Comparison of ENCODE assay signal across 8 mouse cellular contexts in the genomic region with DNA sequence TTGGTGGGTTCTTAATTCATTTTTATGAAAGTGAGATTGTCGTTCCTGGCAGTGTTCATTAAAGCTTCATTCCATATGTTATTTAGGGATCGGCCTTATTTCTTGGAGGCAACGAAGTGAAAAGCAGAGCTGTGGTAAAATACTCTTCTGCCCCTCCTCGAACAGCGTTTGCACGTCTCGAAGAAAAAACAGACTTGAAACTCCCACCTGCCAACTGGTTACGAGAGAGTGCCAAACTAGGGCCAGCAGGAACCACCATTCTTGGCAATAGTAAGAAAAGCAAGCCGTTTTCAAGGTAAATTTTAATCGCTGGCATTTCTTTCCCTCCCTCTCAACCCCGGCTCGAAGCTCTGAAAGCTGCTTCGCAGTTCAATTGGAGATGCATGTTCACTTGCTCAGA. TPM values are rescaled to one million over a fixed set of nuclear protein-coding genes. Genes with fewer than 3 reads are reported as not detected.
A peak's percentile ranks its signal among the peaks of the same experiment; 100 is the strongest.
DNase-seq lines count a peak whose midpoint lies in the region; ATAC-seq and TF ChIP-seq lines count a peak whose summit lies in the region.

No protein-coding gene starts in this region.

- H3K9ac ChIP-seq in lung, embryonic 15.5 days: no peak overlapping the region
- H3K9ac ChIP-seq in forebrain, embryonic 13.5 days: no peak overlapping the region
- H3K9ac ChIP-seq in neural tube, embryonic 13.5 days: peak overlapping the region; percentile 86; the same call in 1 of the 2 replicates

- peak overlapping the region; percentile 92 for H3K4me3 ChIP-seq in lung, embryonic 15.5 days
- H3K4me3 ChIP-seq in forebrain, embryonic 13.5 days: peak overlapping the region; percentile 91
- H3K4me3 ChIP-seq in neural tube, embryonic 13.5 days: peak overlapping the region; percentile 67; the same call in 1 of the 2 replicates
- no peak overlapping the region for H3K4me3 ChIP-seq in thymus, adult 2 months (ENCODE audit: control insufficient read depth, insufficient read depth, low read length)

- H3K9me3 ChIP-seq in lung, embryonic 15.5 days: no peaks in the 10 kb centered on the region
- no peaks in the 10 kb centered on the region for H3K9me3 ChIP-seq in forebrain, embryonic 13.5 days (replicated peaks)
- H3K9me3 ChIP-seq in neural tube, embryonic 13.5 days: no peaks in the 10 kb centered on the region

- no peak overlapping the region for H3K27ac ChIP-seq in lung, embryonic 15.5 days
- H3K27ac ChIP-seq in forebrain, embryonic 13.5 days: no peak overlapping the region
- H3K27ac ChIP-seq in neural tube, embryonic 13.5 days (replicated peaks): no peak overlapping the region
- no peak overlapping the region for H3K27ac ChIP-seq in thymus, adult 2 months (ENCODE audit: control insufficient read depth, insufficient read depth, low read length)

- no peak for TF ChIP-seq POLR2A in thymus, adult 2 months (IDR thresholded peaks at IDR 0.05; ENCODE audit: control insufficient read depth, extremely low read depth, insufficient read depth, low read length, poor library complexity)

- TF ChIP-seq CTCF in thymus, adult 2 months (IDR thresholded peaks at IDR 0.05; ENCODE audit: borderline replicate concordance, control insufficient read depth, extremely low read depth, insufficient read depth, low read length, poor library complexity): no peak

- peaks cover 36% of the 10 kb centered on the region for H3K36me3 ChIP-seq in lung, embryonic 15.5 days
- peaks cover 32% of the 10 kb centered on the region for H3K36me3 ChIP-seq in forebrain, embryonic 13.5 days (ENCODE audit: poor library complexity, severe bottlenecking)
- peaks cover 41% of the 10 kb centered on the region for H3K36me3 ChIP-seq in neural tube, embryonic 13.5 days
- H3K36me3 ChIP-seq in thymus, adult 2 months (ENCODE audit: control insufficient read depth, insufficient read depth, low read length): peaks cover 29% of the 10 kb centered on the region

- peaks cover 11% of the 10 kb centered on the region for H3K4me1 ChIP-seq in lung, embryonic 15.5 days
- H3K4me1 ChIP-seq in forebrain, embryonic 13.5 days: peaks cover 14% of the 10 kb centered on the region
- H3K4me1 ChIP-seq in neural tube, embryonic 13.5 days (replicated peaks): peaks cover 15% of the 10 kb centered on the region
- peaks cover 6% of the 10 kb centered on the region for H3K4me1 ChIP-seq in thymus, adult 2 months (replicated peaks; ENCODE audit: control insufficient read depth, insufficient read depth, low read length)

- no peak for ATAC-seq in lung, embryonic 15.5 days (ENCODE audit: borderline replicate concordance, extremely low read depth, low FRiP score, low TSS enrichment)
- ATAC-seq in forebrain, embryonic 13.5 days: no peak
- no peak for ATAC-seq in neural tube, embryonic 13.5 days (ENCODE audit: low read depth)

- no peak for DNase-seq in lung, postnatal 14 days
- DNase-seq in layer of hippocampus, postnatal 10 days (ENCODE audit: low spot score in 2 of 2): peak; percentile 22 to 34
- DNase-seq in natural killer cell, adult 2 months (ENCODE audit: low spot score in 2 of 2): no peak
- DNase-seq in adrenal gland, postnatal 25 days: no peak
- DNase-seq in thymus, adult 2 months: no peak

- H3K27me3 ChIP-seq in lung, embryonic 15.5 days: no peaks in the 10 kb centered on the region
- H3K27me3 ChIP-seq in forebrain, embryonic 13.5 days: no peaks in the 10 kb centered on the region
- no peaks in the 10 kb centered on the region for H3K27me3 ChIP-seq in neural tube, embryonic 13.5 days
- no peaks in the 10 kb centered on the region for H3K27me3 ChIP-seq in thymus, adult 2 months (ENCODE audit: control insufficient read depth, insufficient read depth, low read length)

- 85% methylated on average over 13 of the region's 13 CpGs for WGBS in lung, embryonic 15.5 days
- WGBS in forebrain, embryonic 13.5 days: 88% methylated on average over 13 of the region's 13 CpGs
- WGBS in neural tube, embryonic 13.5 days: 90% methylated on average over 13 of the region's 13 CpGs
- 95% methylated on average over 13 of the region's 13 CpGs for WGBS in thymus, adult 2 months

- peak overlapping the region; percentile 71 for H3K4me2 ChIP-seq in lung, embryonic 15.5 days
- peak overlapping the region; percentile 97 for H3K4me2 ChIP-seq in forebrain, embryonic 13.5 days
- peak overlapping the region; percentile 95 for H3K4me2 ChIP-seq in neural tube, embryonic 13.5 days

RNA-seq across cellular contexts. Expression of a gene that starts 1.5 kb away (rescaled TPM):
- polyA plus RNA-seq in lung, embryonic 15.5 days (2015; fragmentation: Nextera tagmentation; extraction: Ambion mirVana): 18.6 and 18.9 TPM in 2 replicates
- 22.4 and 25.3 TPM in 2 replicates for polyA plus RNA-seq in forebrain, embryonic 13.5 days (2015; fragmentation: Nextera tagmentation; extraction: Ambion mirVana)
- total RNA-seq in layer of hippocampus, postnatal 10 days (2021): 10 to 100 TPM; 29.9 to 35.9 TPM
- polyA plus RNA-seq in neural tube, embryonic 13.5 days (2015; fragmentation: Nextera tagmentation; extraction: Ambion mirVana): 16.5 and 20.4 TPM in 2 replicates
- total RNA-seq in adrenal gland, postnatal 25 days (2021): 20.7 and 22.8 TPM in 2 replicates
- 15.7 and 17.7 TPM in 2 replicates for polyA plus RNA-seq in thymus, adult 2 months (2012; rRNA removed)

RNA-seq across cellular contexts. Expression of a gene that starts 36.9 kb away (rescaled TPM):
- not detected in 2 replicates for polyA plus RNA-seq in lung, embryonic 15.5 days (2015; fragmentation: Nextera tagmentation; extraction: Ambion mirVana)
- not detected in 2 replicates for polyA plus RNA-seq in forebrain, embryonic 13.5 days (2015; fragmentation: Nextera tagmentation; extraction: Ambion mirVana)
- total RNA-seq in layer of hippocampus, postnatal 10 days (2021): under 1 TPM in 1 of 2 experiments, not detected in 1; 0.39 TPM
- not detected in 2 replicates for polyA plus RNA-seq in neural tube, embryonic 13.5 days (2015; fragmentation: Nextera tagmentation; extraction: Ambion mirVana)
- total RNA-seq in adrenal gland, postnatal 25 days (2021): not detected in 2 replicates
- not detected in 2 replicates for polyA plus RNA-seq in thymus, adult 2 months (2012; rRNA removed)

RNA-seq across cellular contexts. Expression of a gene that starts 41.0 kb away (rescaled TPM):
- polyA plus RNA-seq in lung, embryonic 15.5 days (2015; fragmentation: Nextera tagmentation; extraction: Ambion mirVana): 0.07 and 0.10 TPM in 2 replicates
- polyA plus RNA-seq in forebrain, embryonic 13.5 days (2015; fragmentation: Nextera tagmentation; extraction: Ambion mirVana): 0.23 TPM in 1 of 2 replicates, not detected in the other
- total RNA-seq in layer of hippocampus, postnatal 10 days (2021): under 1 TPM in 1 of 2 experiments, not detected in 1; 0.14 TPM
- not detected in 2 replicates for polyA plus RNA-seq in neural tube, embryonic 13.5 days (2015; fragmentation: Nextera tagmentation; extraction: Ambion mirVana)
- total RNA-seq in adrenal gland, postnatal 25 days (2021): not detected in 2 replicates
- not detected in 2 replicates for polyA plus RNA-seq in thymus, adult 2 months (2012; rRNA removed)

Comparison
In these comparisons a context has a peak if more than half of its experiments do, and no peak if none do; other contexts are left out.
1. DNase-seq: peak in layer of hippocampus, postnatal 10 days (2 of 2); none in lung, postnatal 14 days (single experiment), natural killer cell, adult 2 months (0 of 2), adrenal gland, postnatal 25 days (single experiment) and thymus, adult 2 months (single experiment).
2. Peak in every context shown above with its lines, with median percentiles within 50 percentile points of each other: H3K4me2 ChIP-seq.